Mouse (Mus musculus): Measurements from ENCODE around the gene Gbe1.

- TF ChIP-seq HCFC1 (IDR thresholded peaks at IDR 0.05; ENCODE audit: borderline replicate concordance, insufficient read depth, low read length) (no peak), ZNF384 (IDR thresholded peaks at IDR 0.05; ENCODE audit: low read depth, low read length) (no peak)
Observed at GRCm38 (mm10) chr16:70345607-70346006, 31.9 kb downstream of the Gbe1 start.
